Mouse (Mus musculus) ovary, postnatal 10 days (tissue): ENCODE measurements around the gene Ndufc2.
"Not testable (repeated sequence)": the region's sequence is repeated elsewhere in the genome, so short reads cannot be mapped to it uniquely, and the experiment has no call there.

ENCODE experiments used
- DNase-seq: peaks from one replicate; pipeline ENCODE4 v3.0.0; 2022; ENCODE audit warnings: low spot score

Ndufc2 gene

DNA sequence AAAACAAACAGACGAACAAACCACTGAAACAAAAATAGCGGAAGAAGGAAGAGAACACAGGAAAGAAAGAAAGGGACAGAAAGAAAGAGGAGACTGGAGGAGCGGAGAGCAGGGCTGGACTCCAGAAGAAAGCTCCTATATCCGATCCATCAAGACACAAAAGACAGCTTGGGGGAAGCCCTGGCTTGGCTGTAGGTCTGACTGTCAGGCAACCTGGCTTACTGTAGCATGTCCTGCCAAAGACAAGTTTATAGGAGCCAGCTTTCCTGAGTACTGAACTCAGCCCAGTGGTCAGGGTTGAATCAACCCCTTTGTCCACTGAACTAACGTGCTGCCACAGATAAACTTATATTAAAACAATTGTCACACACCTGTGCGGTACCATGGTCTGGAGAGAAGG lies 27.5 kb downstream of the Ndufc2 start:
- no peak for DNase-seq

DNA sequence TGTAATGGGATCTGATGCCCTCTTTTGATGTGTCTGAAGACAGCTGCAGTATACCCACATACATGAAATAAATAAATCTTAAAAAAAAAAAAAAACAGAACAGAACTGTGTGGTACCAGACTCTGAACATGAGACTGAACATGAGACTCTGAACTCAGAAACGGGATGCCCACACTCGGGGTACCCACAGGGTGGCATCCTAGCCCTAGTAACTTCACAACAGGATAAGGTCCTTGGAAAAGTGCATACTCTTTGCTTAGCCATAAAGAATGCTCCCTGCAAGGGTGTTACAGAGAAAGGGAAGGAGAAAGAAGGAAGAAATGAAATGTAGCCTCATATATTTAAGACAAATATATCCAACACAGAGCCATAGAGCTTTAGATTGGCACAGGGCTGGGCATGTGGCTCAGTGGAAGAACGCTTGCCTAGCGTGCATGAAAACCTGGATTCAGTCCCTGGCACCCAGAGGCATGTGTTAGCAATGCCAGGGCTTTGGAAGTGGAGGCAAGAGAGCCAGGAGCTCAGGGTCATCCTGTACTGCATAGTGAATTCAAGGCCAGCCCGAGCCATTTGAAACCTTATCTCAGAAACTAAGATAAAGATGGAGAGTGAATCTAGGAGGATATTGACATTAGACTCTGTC lies 28.1 kb downstream of the Ndufc2 start:
- no peak for DNase-seq

DNA sequence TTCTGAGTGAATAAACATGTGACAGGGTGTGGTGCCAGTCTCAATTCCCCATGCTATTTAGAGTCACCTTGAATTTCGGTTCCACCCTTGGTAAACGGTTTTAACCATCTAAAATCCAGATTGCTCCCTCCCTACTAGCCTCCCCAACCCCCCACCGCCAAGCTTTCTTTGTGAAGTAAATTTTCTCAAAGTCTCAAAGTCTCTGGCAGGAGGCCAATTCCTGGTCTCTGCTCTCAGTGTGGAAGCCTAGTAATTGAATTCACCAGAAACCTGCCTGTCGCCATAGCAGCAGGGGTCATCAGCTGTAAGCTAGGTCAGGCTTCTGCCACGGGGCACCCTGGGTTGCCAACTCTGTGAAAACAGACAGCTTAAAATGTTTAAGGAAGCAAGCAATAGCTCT lies 29.9 kb downstream of the Ndufc2 start:
- DNase-seq, result no peak

DNA sequence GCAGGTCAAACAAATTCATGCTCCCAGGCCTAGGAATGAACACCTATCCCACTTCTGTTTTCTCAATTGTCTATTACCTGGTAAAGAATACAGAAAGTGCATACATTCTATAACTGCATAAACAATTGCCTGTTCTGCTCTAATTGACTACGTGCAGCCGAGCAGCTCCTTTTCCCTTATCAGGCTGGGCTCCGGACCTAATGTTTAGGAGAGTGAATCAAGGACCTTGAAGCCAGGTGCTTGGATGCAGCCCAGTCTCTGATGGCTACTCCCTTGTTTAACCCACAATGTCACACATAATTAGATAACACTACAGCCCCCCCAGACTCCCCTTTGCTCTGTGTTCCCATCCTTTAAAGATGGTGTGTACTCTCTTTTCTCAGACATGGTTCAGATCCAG lies 33.7 kb downstream of the Ndufc2 start:
- DNase-seq, result not testable (repeated sequence)

DNA sequence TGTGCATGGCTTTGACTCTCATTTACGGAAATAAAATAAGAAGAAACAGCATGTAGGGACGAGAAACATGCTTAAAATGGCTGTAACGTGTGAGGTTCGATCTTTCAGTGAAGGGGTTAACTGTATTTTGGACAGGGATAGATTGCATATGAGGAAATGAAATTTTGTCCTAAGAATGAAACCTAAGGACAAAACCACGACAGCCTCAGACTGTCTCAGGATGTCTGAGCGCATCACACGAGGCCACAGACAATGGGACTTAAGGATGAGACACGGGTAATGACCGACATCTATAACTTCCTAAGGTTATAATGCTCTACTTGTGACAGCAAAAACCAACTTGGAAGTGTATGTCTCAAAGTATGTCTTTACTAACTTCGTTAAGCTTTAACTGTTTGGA lies 34.7 kb downstream of the Ndufc2 start:
- DNase-seq, result no peak

DNA sequence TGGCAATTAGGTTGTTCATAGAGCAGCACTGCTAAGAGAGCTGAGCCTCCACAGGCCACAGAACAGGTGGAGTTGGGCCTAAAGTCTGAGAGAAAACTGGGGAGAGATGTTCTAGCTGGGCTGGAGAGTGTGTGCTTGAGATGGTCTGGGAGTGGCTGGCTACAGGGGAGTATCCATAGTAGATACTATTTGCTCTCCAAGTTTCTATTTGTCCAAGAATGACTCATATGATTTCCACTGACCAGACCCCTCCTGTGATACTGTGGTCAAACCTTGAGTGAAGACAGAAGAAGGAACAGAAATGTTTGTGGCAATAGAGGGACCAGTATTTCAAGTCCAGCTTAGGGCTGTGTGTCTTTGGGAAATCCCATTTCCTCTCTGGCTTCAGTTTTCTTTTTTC lies 39.2 kb downstream of the Ndufc2 start:
- DNase-seq, result no peak

DNA sequence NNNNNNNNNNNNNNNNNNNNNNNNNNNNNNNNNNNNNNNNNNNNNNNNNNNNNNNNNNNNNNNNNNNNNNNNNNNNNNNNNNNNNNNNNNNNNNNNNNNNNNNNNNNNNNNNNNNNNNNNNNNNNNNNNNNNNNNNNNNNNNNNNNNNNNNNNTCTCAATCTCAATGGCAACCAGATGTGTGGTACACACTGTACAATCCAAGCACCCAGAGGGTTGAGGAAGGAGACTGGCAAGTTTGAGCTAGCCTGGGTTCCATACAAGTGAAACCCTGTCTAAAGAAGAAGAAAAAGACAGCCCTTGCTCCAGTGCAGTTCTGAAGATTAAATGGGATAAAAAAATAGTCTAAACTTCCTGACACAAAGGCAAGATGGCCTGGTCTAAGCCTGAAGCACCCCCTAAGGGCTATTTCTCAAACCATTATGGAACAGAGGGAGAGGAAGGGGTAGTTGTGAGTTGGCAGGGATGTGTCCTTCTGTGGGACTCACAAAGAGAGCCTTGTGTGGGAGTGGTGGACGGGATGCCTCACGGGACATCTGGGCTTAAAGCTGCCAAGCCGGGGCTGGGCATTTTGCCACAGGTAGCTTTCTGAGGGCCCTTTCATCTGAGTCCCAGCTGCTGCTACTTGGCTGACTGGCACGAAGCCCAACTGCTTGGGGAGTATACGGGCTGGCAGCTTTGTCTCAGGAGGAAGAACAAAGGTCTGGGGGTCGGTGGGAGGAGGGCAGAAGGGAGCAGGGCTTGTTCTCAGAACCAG lies 46.5 kb downstream of the Ndufc2 start:
- DNase-seq, result peak; percentile 73

DNA sequence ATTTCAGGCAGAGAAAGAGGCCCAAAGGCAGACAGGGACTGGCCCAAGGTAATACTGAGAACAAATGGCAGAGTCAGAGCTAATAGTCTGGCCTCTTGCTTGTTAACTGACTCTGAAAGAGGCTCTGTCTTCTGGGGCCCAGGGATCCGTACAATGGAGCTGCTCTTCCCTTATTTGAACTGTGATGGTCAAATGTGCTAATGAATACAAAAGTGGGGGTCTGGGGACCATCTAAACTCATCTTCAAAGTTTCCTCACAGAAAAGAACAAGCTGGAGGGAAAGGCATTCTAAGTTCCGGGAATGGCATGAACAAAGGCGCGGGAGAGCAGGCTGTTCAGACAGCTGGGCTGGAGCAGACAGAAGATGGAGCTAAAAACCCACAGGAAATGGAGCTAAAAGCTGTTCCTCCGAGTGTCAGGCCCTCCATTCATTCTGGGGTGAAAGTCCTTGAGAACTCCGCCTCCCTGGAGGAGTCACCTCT lies 47.3 kb downstream of the Ndufc2 start:
- DNase-seq, result no peak

DNA sequence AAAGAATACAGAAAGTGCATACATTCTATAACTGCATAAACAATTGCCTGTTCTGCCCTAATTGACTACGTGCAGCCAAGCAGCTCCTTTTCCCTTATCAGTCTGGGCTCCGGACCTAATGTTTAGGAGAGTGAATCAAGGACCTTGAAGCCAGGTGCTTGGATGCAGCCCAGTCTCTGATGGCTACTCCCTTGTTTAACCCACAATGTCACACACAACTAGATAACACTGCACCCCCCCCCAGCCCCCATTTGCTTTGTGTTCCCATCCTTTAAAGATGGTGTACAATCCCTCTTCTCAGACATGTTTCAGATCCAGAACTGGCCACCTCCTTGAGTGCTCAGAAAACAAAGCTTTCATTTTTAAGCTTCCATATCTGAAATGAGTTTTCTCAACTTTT lies 51.2 kb downstream of the Ndufc2 start, which contains the start of gene Kctd14:
Gene Kctd14 (plus strand): TSS at position 301 of the 400 bp plus-strand sequence.
- not testable (repeated sequence) for DNase-seq

DNA sequence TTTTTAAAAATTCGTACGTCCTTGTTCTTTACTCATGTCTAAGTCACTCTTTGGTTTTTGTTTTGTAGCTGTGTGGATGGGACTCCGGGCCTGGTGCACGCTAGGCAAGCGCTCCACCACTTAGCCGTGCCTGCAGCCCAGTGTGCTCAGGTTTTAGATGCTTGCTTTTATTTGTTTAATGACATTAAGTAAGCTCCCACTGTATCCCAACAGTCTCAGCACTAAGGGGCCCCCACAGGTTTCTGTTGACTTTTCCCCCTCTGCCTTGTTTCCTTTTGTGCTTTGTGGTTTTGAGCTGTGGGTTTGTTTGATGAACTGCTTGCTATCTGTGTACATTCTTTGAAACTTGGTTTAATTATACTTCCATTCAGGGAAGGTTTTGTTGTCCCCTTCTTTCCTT lies 52.4 kb downstream of the Ndufc2 start:
- no peak for DNase-seq

DNA sequence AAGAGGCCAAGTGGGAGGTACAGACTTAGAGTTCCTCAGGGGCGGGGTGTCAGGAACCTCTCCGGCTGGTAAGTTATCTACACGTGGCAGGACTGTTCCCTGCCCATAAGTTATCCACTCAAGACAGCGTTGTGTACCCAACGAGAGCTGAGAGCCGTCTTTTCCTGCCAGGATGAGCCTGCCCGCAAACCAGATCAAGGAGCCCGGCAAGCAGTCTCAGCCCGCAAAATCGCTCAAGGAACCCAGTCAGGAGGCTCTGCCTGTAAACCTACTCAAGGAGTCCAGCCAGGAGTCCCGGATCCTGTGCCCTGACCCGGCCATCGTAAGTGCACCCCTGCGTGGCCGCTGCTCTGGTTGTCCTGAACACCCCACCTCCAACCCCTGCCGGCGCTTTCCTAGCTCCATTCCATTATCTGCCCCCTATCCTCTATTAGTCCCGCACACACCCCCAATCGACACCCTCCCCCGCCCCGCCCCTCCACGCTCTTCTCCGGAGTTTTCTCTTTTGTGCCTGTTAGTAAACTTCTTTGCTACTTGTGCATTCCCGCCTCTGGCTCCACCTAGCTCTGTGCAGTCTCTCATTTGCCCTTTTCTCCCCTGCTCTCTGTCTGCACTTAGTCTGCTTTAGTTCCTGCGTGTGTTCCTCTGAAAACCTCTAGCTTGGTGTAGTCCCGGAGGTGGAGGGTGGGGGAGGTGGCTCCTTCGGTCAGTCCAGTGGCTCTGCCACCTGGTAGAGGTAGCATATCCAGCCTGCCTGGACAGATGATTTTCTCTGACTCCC lies 53.5 kb downstream of the Ndufc2 start:
- DNase-seq, result no peak

DNA sequence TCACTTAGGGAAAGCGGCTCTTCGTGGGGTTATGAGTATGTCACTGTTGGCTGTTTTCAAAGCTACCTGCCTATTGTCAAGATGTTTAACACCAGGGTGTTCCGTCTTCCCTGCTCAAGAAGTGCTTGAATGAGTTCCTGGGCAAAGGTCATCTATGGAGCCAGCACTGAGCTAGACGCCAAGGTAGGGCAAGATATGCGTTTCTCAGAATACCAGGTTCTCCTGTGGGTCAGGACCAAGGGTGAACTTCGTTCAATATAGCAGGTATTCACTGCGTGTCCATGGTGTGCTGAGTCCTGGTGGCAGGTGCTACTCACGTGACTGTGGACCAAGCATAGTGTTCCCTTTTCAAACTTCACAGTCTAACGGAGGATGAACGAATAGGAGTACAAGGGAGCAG lies 55.0 kb downstream of the Ndufc2 start:
- DNase-seq, result no peak

DNA sequence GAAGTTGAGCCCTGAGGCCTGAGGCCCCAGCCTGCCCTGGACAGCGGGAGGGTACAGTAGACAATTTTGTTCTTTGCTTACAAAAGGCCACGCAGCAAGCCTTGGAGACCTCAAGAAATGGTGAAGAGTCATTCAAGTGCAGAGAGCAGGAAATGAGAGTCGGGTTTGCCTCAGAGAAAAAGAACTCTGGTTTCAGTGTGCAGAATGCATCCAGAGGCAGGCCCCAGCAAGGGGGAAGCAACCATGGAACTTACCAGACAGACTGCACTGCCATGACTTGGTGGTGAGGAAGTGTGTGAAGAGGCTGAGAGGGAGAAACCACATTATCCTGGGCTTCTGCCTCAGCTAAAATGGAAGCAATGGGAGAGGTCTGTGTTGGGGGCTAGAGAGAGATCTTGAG lies 55.8 kb downstream of the Ndufc2 start:
- no peak for DNase-seq
